Mouse (Mus musculus) megakaryocyte-erythroid progenitor cell, adult 5-6 weeks (primary cell): ENCODE results near the gene AC129217.1. TPM values are rescaled to one million over a fixed set of nuclear protein-coding genes. Genes with fewer than 3 reads are reported as not detected.
"Not testable (repeated sequence)": the region's sequence is repeated elsewhere in the genome, so short reads cannot be mapped to it uniquely, and the experiment has no call there.

ENCODE experiments used
- ATAC-seq: replicated peaks from 2 replicates; pipeline ENCODE4 v1.8.0; 2016; ENCODE audit warnings: mild to moderate bottlenecking, inconsistent platforms; ENCODE audit not compliant: severe bottlenecking, poor library complexity, low FRiP score, low TSS enrichment
- total RNA-seq, 2 experiments: library from RNA; stranded (forward) in 1 of 2; stranded (reverse) in 1 of 2; fragments of 200-1000, 215-1000 nt in 1 of 2; fragments of >200 nt in 1 of 2; fragmentation: Nextera tagmentation in 1 of 2; gene quantifications; 2 replicates each; pipeline ENCODE4 v1.2.3; 2014 to 2017

Gene AC129217.1
- total RNA-seq, 2 experiments from 2014 or later: not detected

- ATAC-seq: 0 out of 2 replicates have a peak, but pooled peaks have one; percentile 52
Observed at GRCm38 (mm10) chr19:8857689-8858088, 28.1 kb downstream of the AC129217.1 start.

- no peak for ATAC-seq
Observed at GRCm38 (mm10) chr19:8859018-8859417, 29.4 kb downstream of the AC129217.1 start.

GRCm38 (mm10) chr19:8864265-8864664, 34.7 kb downstream of the AC129217.1 start:
- ATAC-seq: no peak

- not testable (repeated sequence) for ATAC-seq
Observed at GRCm38 (mm10) chr19:8870381-8870780, 40.8 kb downstream of the AC129217.1 start.

GRCm38 (mm10) chr19:8870838-8871237, 41.3 kb downstream of the AC129217.1 start:
- no peak for ATAC-seq

- peak; percentile 97 for ATAC-seq
Observed at GRCm38 (mm10) chr19:8871267-8872186, 42.0 kb downstream of the AC129217.1 start, which contains the start of gene Ubxn1. Gene Ubxn1 (plus strand): TSS chr19:8871496.

- ATAC-seq: no peak
Observed at GRCm38 (mm10) chr19:8872266-8872840, 42.8 kb downstream of the AC129217.1 start.

GRCm38 (mm10) chr19:8875031-8875430, 45.5 kb downstream of the AC129217.1 start:
- ATAC-seq: no peak

GRCm38 (mm10) chr19:8880311-8881033, 50.9 kb downstream of the AC129217.1 start, which contains the start of gene Uqcc3:
Gene Uqcc3 (minus strand): TSS chr19:8880923.
- ATAC-seq: peak; percentile 98

GRCm38 (mm10) chr19:8881034-8881392, 51.4 kb downstream of the AC129217.1 start:
- peak; percentile 28; the same call in 1 of the 2 replicates for ATAC-seq

- no peak for ATAC-seq
Observed at GRCm38 (mm10) chr19:8883616-8884015, 54.0 kb downstream of the AC129217.1 start, which contains the start of the genes Lbhd1 and Gm49403. Gene Lbhd1 (plus strand): TSS chr19:8883732. Gene Gm49403 (plus strand): TSS chr19:8883930.

GRCm38 (mm10) chr19:8886916-8887584, 57.5 kb downstream of the AC129217.1 start:
- no peak for ATAC-seq

- ATAC-seq: peak; percentile 34
Observed at GRCm38 (mm10) chr19:8887585-8888463, 58.3 kb downstream of the AC129217.1 start.

- ATAC-seq: peak; percentile 87
Observed at GRCm38 (mm10) chr19:8888511-8889385, 59.2 kb downstream of the AC129217.1 start, which contains the start of the genes 1810009A15Rik and Gm49416. Gene 1810009A15Rik (plus strand): TSS chr19:8888853. Gene Gm49416 (plus strand): TSS chr19:8888926.
